Mouse (Mus musculus) neural tube, embryonic 11.5 days (tissue): Measurements from ENCODE around the gene Zfp821. TPM values are rescaled to one million over a fixed set of nuclear protein-coding genes. Genes with fewer than 3 reads are reported as not detected.
A peak's percentile ranks its signal among the peaks of the same experiment; 100 is the strongest.

ENCODE experiments used
- ATAC-seq: fragments of 200-750 bp; cut with Nextera tagmentation; 2 replicates; pipeline ENCODE4 v1.8.0; 2017; ENCODE audit warnings: moderate number of reproducible peaks, mild to moderate bottlenecking, moderate TSS enrichment, moderate library complexity; ENCODE audit not compliant: insufficient read depth, low FRiP score, low TSS enrichment
- DNase-seq: peaks from one replicate; pipeline ENCODE4 v3.0.0-alpha.2; 2015; ENCODE audit warnings: low spot score
- H3K27ac ChIP-seq: fragments of 300-500 bp; sonication (generic); 2 replicates; pipeline ENCODE4 v1.5.1; 2014; ENCODE audit warnings: low read depth, mild to moderate bottlenecking, low read length
- H3K27me3 ChIP-seq: fragments of 300-500 bp; sonication (generic); 2 replicates; pipeline ENCODE4 v1.6.1; 2014; ENCODE audit warnings: mild to moderate bottlenecking, low read length, mixed read lengths; ENCODE audit not compliant: control insufficient read depth, insufficient read depth
- H3K36me3 ChIP-seq: fragments of 300-500 bp; sonication (generic); 2 replicates; pipeline ENCODE4 v1.6.1; 2014; ENCODE audit warnings: mild to moderate bottlenecking, low read length, moderate library complexity, mixed read lengths; ENCODE audit not compliant: control insufficient read depth, insufficient read depth
- H3K4me1 ChIP-seq: fragments of 300-500 bp; sonication (generic); 2 replicates; pipeline ENCODE4 v1.6.1; 2014; ENCODE audit warnings: low read length, mixed read lengths; ENCODE audit not compliant: control insufficient read depth, insufficient read depth
- H3K4me2 ChIP-seq: fragments of 300-500 bp; sonication (generic); 2 replicates; pipeline ENCODE4 v1.6.1; 2014; ENCODE audit warnings: low read depth, mild to moderate bottlenecking, moderate library complexity
- H3K4me3 ChIP-seq: fragments of 300-500 bp; sonication (generic); 2 replicates; pipeline ENCODE4 v1.5.1; 2014; ENCODE audit warnings: low read depth, low read length
- H3K9ac ChIP-seq: fragments of 300-500 bp; sonication (generic); 2 replicates; pipeline ENCODE4 v1.6.1; 2014; ENCODE audit warnings: mild to moderate bottlenecking, low read length
- H3K9me3 ChIP-seq: fragments of 300-500 bp; sonication (generic); 2 replicates; pipeline ENCODE4 v1.6.1; 2016; ENCODE audit warnings: low read length; ENCODE audit not compliant: control insufficient read depth
- WGBS: fragments of 180-500 bp; shearing (Covaris S2); extraction: QIAGEN DNeasy Blood & Tissue Kit; methylation state at CpG from one replicate; pipeline ENCODE4 v1.1.7; 2014; 5-methylcytosine and 5-hydroxymethylcytosine counted together
- polyA plus RNA-seq: library from polyadenylated mRNA; unstranded; fragments of >200 nt; fragmentation: Nextera tagmentation; extraction: Ambion mirVana; gene quantifications from 2 replicates; pipeline ENCODE4 v1.2.1, GENCODE M21; 2014

Gene Zfp821
- polyA plus RNA-seq, 1 experiment from 2014 or later = 55.9 TPM

- Histone ChIP-seq H3K36me3 (no peaks in the 10 kb centered on the region), H3K4me3 (no peak overlapping the region), H3K9ac (no peak overlapping the region), H3K4me2 (no peak overlapping the region), H3K27ac (no peak overlapping the region), H3K27me3 (no peaks in the 10 kb centered on the region), H3K9me3 (no peaks in the 10 kb centered on the region), H3K4me1 (peaks cover 14% of the 10 kb centered on the region)
- ATAC-seq = no peak
- WGBS = 96% methylated on average over 5 of the region's 5 CpGs
- no peak for DNase-seq
These were observed 18.1 kb upstream of the Zfp821 start for GRCm38 (mm10) chr8:109687248-109687647.

GRCm38 (mm10) chr8:109691769-109692168 is 13.6 kb upstream of the Zfp821 start:
- ATAC-seq = no peak
- peak overlapping the region; percentile 83 for H3K4me2 ChIP-seq
- peak; percentile 20 for DNase-seq
- H3K36me3 ChIP-seq = no peaks in the 10 kb centered on the region
- H3K4me1 ChIP-seq = peaks cover 19% of the 10 kb centered on the region
- H3K9me3 ChIP-seq = no peaks in the 10 kb centered on the region
- peak overlapping the region; percentile 99 for H3K4me3 ChIP-seq
- no peaks in the 10 kb centered on the region for H3K27me3 ChIP-seq
- H3K9ac ChIP-seq = peak overlapping the region; percentile 91; the same call in 1 of the 2 replicates
- 61% methylated on average over 5 of the region's 5 CpGs for WGBS
- H3K27ac ChIP-seq = no peak overlapping the region

- WGBS = under 1% methylated on average over 38 of the region's 38 CpGs
- ATAC-seq (peak; percentile 73), DNase-seq (no peak)
- peaks cover 19% of the 10 kb centered on the region for H3K4me1 ChIP-seq
- peak overlapping the region; percentile 99 for H3K4me3 ChIP-seq
- peak overlapping the region; percentile 91 for H3K9ac ChIP-seq
- no peaks in the 10 kb centered on the region for H3K36me3 ChIP-seq
- peak overlapping the region; percentile 73 for H3K27ac ChIP-seq
- H3K9me3 ChIP-seq = no peaks in the 10 kb centered on the region
- H3K27me3 ChIP-seq = no peaks in the 10 kb centered on the region
- H3K4me2 ChIP-seq = peak overlapping the region; percentile 83
These were observed 12.8 kb upstream of the Zfp821 start for GRCm38 (mm10) chr8:109692443-109693145.

- no peaks in the 10 kb centered on the region for H3K27me3 ChIP-seq
- H3K36me3 ChIP-seq = no peaks in the 10 kb centered on the region
- peaks cover 19% of the 10 kb centered on the region for H3K4me1 ChIP-seq
- ATAC-seq = peak; percentile 98
- peak within 1 kb of the TSS; percentile 91 for H3K9ac ChIP-seq
- WGBS = under 1% methylated on average over 57 of the region's 57 CpGs
- peak within 1 kb of the TSS; percentile 73 for H3K27ac ChIP-seq
- H3K4me2 ChIP-seq = peak within 1 kb of the TSS; percentile 83
- peak within 1 kb of the TSS; percentile 99 for H3K4me3 ChIP-seq
- DNase-seq = peak; percentile 99
- no peaks in the 10 kb centered on the region for H3K9me3 ChIP-seq
These were observed 12.0 kb upstream of the Zfp821 start, which contains the start of gene Ist1 for GRCm38 (mm10) chr8:109693146-109693900. Ist1 (minus strand) TSS chr8:109693260.

- Histone ChIP-seq H3K4me2 (peak overlapping the region; percentile 83; the same call in 1 of the 2 replicates), H3K27me3 (no peaks in the 10 kb centered on the region), H3K36me3 (no peaks in the 10 kb centered on the region), H3K4me1 (peaks cover 19% of the 10 kb centered on the region), H3K4me3 (no peak overlapping the region), H3K9me3 (no peaks in the 10 kb centered on the region), H3K9ac (no peak overlapping the region), H3K27ac (no peak overlapping the region)
- WGBS = 45% methylated on average over 6 of the region's 6 CpGs
- ATAC-seq = no peak
- no peak for DNase-seq
These were observed 11.2 kb upstream of the Zfp821 start for GRCm38 (mm10) chr8:109694154-109694553.

- H3K27me3 ChIP-seq = peaks cover under 1% of the 10 kb centered on the region; the same call in 1 of the 2 replicates
- 60% methylated on average over 1 of the region's 1 CpGs for WGBS
- no peaks in the 10 kb centered on the region for H3K36me3 ChIP-seq
- no peaks in the 10 kb centered on the region for H3K9me3 ChIP-seq
- H3K9ac ChIP-seq = no peak overlapping the region
- DNase-seq (no peak), ATAC-seq (no peak)
- H3K4me2 ChIP-seq = no peak overlapping the region
- H3K27ac ChIP-seq = no peak overlapping the region
- no peak overlapping the region for H3K4me3 ChIP-seq
- H3K4me1 ChIP-seq = peaks cover 5% of the 10 kb centered on the region; the same call in 1 of the 2 replicates
These were observed 7.6 kb upstream of the Zfp821 start for GRCm38 (mm10) chr8:109697754-109698153.

- H3K4me3 ChIP-seq = no peak overlapping the region
- peaks cover 3% of the 10 kb centered on the region; the same call in 1 of the 2 replicates for H3K27me3 ChIP-seq
- peaks cover 5% of the 10 kb centered on the region; the same call in 1 of the 2 replicates for H3K4me1 ChIP-seq
- H3K9me3 ChIP-seq = no peaks in the 10 kb centered on the region
- no peak overlapping the region for H3K9ac ChIP-seq
- no peaks in the 10 kb centered on the region for H3K36me3 ChIP-seq
- no peak for DNase-seq
- WGBS = 80% methylated on average over 3 of the region's 3 CpGs
- ATAC-seq = no peak
- no peak overlapping the region for H3K4me2 ChIP-seq
- H3K27ac ChIP-seq = no peak overlapping the region
These were observed 6.9 kb upstream of the Zfp821 start for GRCm38 (mm10) chr8:109698477-109698876.

GRCm38 (mm10) chr8:109704565-109705319 is 604 bp upstream of the Zfp821 start:
- WGBS = 12% methylated on average over 24 of the region's 24 CpGs
- Histone ChIP-seq H3K36me3 (peaks cover 12% of the 10 kb centered on the region), H3K9ac (peak overlapping the region; percentile 39), H3K4me2 (peak overlapping the region; percentile 89), H3K9me3 (no peaks in the 10 kb centered on the region), H3K4me1 (peaks cover 14% of the 10 kb centered on the region), H3K27ac (no peak overlapping the region), H3K27me3 (peaks cover 8% of the 10 kb centered on the region; the same call in 1 of the 2 replicates), H3K4me3 (peak overlapping the region; percentile 96)
- ATAC-seq (peak; percentile 21; the same call in 1 of the 2 replicates), DNase-seq (peak; percentile 15)
